Mouse (Mus musculus) left cerebral cortex, postnatal 4 days (tissue): ENCODE results near the gene Lsp1. TPM values are rescaled to one million over a fixed set of nuclear protein-coding genes. Genes with fewer than 3 reads are reported as not detected.

Source experiments
- DNase-seq: peaks from one replicate; pipeline ENCODE4 v3.0.0-alpha.2; 2022
- intact Hi-C: fragments of 180-260 bp; cut with DNase I; formaldehyde crosslinking; loops from one replicate; pipeline ENCODE4 v1.15.1; 2025
- total RNA-seq, 2 experiments: library from RNA; stranded (reverse); gene quantifications; 2 replicates each; pipeline ENCODE4 v1.2.3; 2021

Lsp1 gene
- total RNA-seq, 2 experiments from 2014 or later, result 5.5 to 5.7 TPM

- intact Hi-C loops, result no loop called here
- no peak for DNase-seq
Measured at GRCm38 (mm10) chr7:142473476-142473875, 12.9 kb downstream of the Lsp1 start.

GRCm38 (mm10) chr7:142474799-142475198 lies 14.2 kb downstream of the Lsp1 start:
- intact Hi-C loops, result no loop called here

GRCm38 (mm10) chr7:142475641-142476040 lies 15.0 kb downstream of the Lsp1 start:
- DNase-seq, result no peak
- intact Hi-C loops, result no loop called here

More at GRCm38 (mm10) chr7:142474799-142475198, 14.2 kb downstream of the Lsp1 start:
- no peak for DNase-seq

- intact Hi-C loops, result no loop called here
- no peak for DNase-seq
Measured at GRCm38 (mm10) chr7:142476271-142476670, 15.7 kb downstream of the Lsp1 start.

GRCm38 (mm10) chr7:142476795-142477452 lies 16.3 kb downstream of the Lsp1 start:
- intact Hi-C loops, result no loop called here
- peak; percentile 59 for DNase-seq

GRCm38 (mm10) chr7:142478001-142478400 lies 17.4 kb downstream of the Lsp1 start:
- intact Hi-C loops, result no loop called here
- DNase-seq, result no peak

GRCm38 (mm10) chr7:142478574-142478973 lies 18.0 kb downstream of the Lsp1 start:
- no peak for DNase-seq
- intact Hi-C loops, result no loop called here

GRCm38 (mm10) chr7:142479307-142479706 lies 18.7 kb downstream of the Lsp1 start:
- DNase-seq, result no peak
- intact Hi-C loops, result no loop called here

GRCm38 (mm10) chr7:142479886-142480285 lies 19.3 kb downstream of the Lsp1 start:
- no peak for DNase-seq
- intact Hi-C loops, result no loop called here

- intact Hi-C loops, result no loop called here
Measured at GRCm38 (mm10) chr7:142480661-142481060, 20.1 kb downstream of the Lsp1 start.

GRCm38 (mm10) chr7:142481186-142481567 lies 20.6 kb downstream of the Lsp1 start:
- peak; percentile 63 for DNase-seq
- intact Hi-C loops, result no loop called here

More at GRCm38 (mm10) chr7:142480661-142481060, 20.1 kb downstream of the Lsp1 start:
- DNase-seq, result no peak

GRCm38 (mm10) chr7:142481568-142482255 lies 21.1 kb downstream of the Lsp1 start:
- intact Hi-C loops, result no loop called here
- DNase-seq, result no peak

- DNase-seq, result no peak
- intact Hi-C loops, result no loop called here
Measured at GRCm38 (mm10) chr7:142482256-142482609, 21.6 kb downstream of the Lsp1 start.

- DNase-seq, result no peak
- intact Hi-C loops, result no loop called here
Measured at GRCm38 (mm10) chr7:142483136-142483535, 22.5 kb downstream of the Lsp1 start.

GRCm38 (mm10) chr7:142484780-142485179 lies 24.2 kb downstream of the Lsp1 start:
- intact Hi-C loops, result no loop called here
- no peak for DNase-seq

GRCm38 (mm10) chr7:142486751-142487162 lies 26.1 kb downstream of the Lsp1 start:
- no peak for DNase-seq
- intact Hi-C loops, result no loop called here

GRCm38 (mm10) chr7:142487341-142487859 lies 26.8 kb downstream of the Lsp1 start:
- intact Hi-C loops, result no loop called here

GRCm38 (mm10) chr7:142488053-142488452 lies 27.4 kb downstream of the Lsp1 start:
- DNase-seq, result no peak
- intact Hi-C loops, result no loop called here

More at GRCm38 (mm10) chr7:142487341-142487859, 26.8 kb downstream of the Lsp1 start:
- peak; percentile 57 for DNase-seq

- intact Hi-C loops, result no loop called here
- no peak for DNase-seq
Measured at GRCm38 (mm10) chr7:142493535-142493934, 32.9 kb downstream of the Lsp1 start.

- intact Hi-C loops, result no loop called here
- DNase-seq, result no peak
Measured at GRCm38 (mm10) chr7:142496158-142496557, 35.5 kb downstream of the Lsp1 start.

GRCm38 (mm10) chr7:142496800-142497199 lies 36.2 kb downstream of the Lsp1 start:
- DNase-seq, result no peak
- intact Hi-C loops, result no loop called here

- intact Hi-C loops, result no loop called here
- DNase-seq, result no peak
Measured at GRCm38 (mm10) chr7:142497775-142498174, 37.2 kb downstream of the Lsp1 start.
